24 mouse cellular contexts compared by ENCODE assay signal in genomic region chr11:68445901-68446300, GRCm38 (mm10). TPM values are rescaled to one million over a fixed set of nuclear protein-coding genes. Genes with fewer than 3 reads are reported as not detected.
DNase-seq lines count a peak whose midpoint lies in the region; TF ChIP-seq lines count a peak whose summit lies in the region.
"Had no signal": no experiment of that assay in that cellular context is flagged by ENCODE, and none has a peak within 500 bp of the region (broad histone marks: within the 10 kb centered on the region; RNA-seq: fewer than 3 reads in every experiment).

No protein-coding gene starts in this region.

- TF ChIP-seq CTCF in C2C12 (IDR thresholded peaks at IDR 0.05; ENCODE audit: control insufficient read depth, insufficient read depth, insufficient read length), result no peak

- H3K79me3 ChIP-seq in C2C12 (ENCODE audit: low read depth), result no peaks in the 10 kb centered on the region

- DNase-seq in 3T3-L1 (ENCODE audit: low read depth, low spot score), result peak; percentile 78
- DNase-seq in induced T-regulatory cell, adult 2 months (ENCODE audit: low read depth), result peak; percentile 45
- DNase-seq in urinary bladder, postnatal 25 days (ENCODE audit: low spot score), result no peak
- DNase-seq in gastrocnemius, postnatal 36 days, result no peak
- no peak for DNase-seq in left cerebral cortex, postnatal 4 days
- DNase-seq: adrenal gland, postnatal 36 days; cerebellum, adult 11 months; cerebellum, adult 8-10 months; cerebellum, postnatal 25 days; forebrain, postnatal 0 days; gastrocnemius, adult 2 months; heart, adult 18-20 months; heart, postnatal 10 days; heart, postnatal 4 days; kidney, adult 18-20 months had no signal

- H3ac ChIP-seq in C2C12 (ENCODE audit: control insufficient read depth, insufficient read length, low read depth), result no peak overlapping the region

- no peaks in the 10 kb centered on the region for H3K36me3 ChIP-seq in C2C12 (ENCODE audit: control insufficient read depth, insufficient read depth)
- H3K36me3 ChIP-seq: embryonic facial prominence, embryonic 12.5 days; heart, embryonic 10.5 days; hindbrain, embryonic 12.5 days; intestine, embryonic 15.5 days had no signal

- no peaks in the 10 kb centered on the region for H3K79me2 ChIP-seq in C2C12 (ENCODE audit: control insufficient read depth, insufficient read depth)

- H3K27me3 ChIP-seq in C2C12 (ENCODE audit: control insufficient read depth, insufficient read depth, insufficient read length), result no peaks in the 10 kb centered on the region
- H3K27me3 ChIP-seq: forebrain, embryonic 13.5 days; hindbrain, embryonic 12.5 days; intestine, embryonic 15.5 days; Patski had no signal

- intact Hi-C loops in gastrocnemius, postnatal 36 days (cut with DNase I), result no loop called here
- intact Hi-C loops in left cerebral cortex, postnatal 4 days (cut with DNase I), result no loop called here

- H3K4me3 ChIP-seq in C2C12 (ENCODE audit: insufficient read depth, poor library complexity, severe bottlenecking), result no peak overlapping the region
- H3K4me3 ChIP-seq: embryonic facial prominence, embryonic 12.5 days; forebrain, embryonic 13.5 days; gastrocnemius, adult 2 months; heart, embryonic 10.5 days; hindbrain, embryonic 12.5 days; intestine, embryonic 15.5 days had no signal

TF ChIP-seq in C2C12, 6 proteins besides CTCF, POLR2A, EP300 and RAD21:
- TF ChIP-seq FOSL1 (IDR thresholded peaks at IDR 0.05; ENCODE audit: insufficient read depth, low read length, poor library complexity, severe bottlenecking) (peak; percentile 83), CEBPB (IDR thresholded peaks at IDR 0.05; ENCODE audit: low read depth) (peak; percentile 63), MAX (IDR thresholded peaks at IDR 0.05) (no peak), USF1 (IDR thresholded peaks at IDR 0.05; ENCODE audit: low read depth) (peak; percentile 38), MYOG (IDR thresholded peaks at IDR 0.05; ENCODE audit: control insufficient read depth, extremely low read depth, insufficient read length) (no peak)

RNA-seq across cellular contexts. Expression of gene Pik3r5, which starts 14.0 kb away (rescaled TPM):
- 0.89 TPM for polyA plus RNA-seq in C2C12 (2012; fragmentation: generic; extraction: Trizol)
- under 1 TPM; 0.56 to 0.57 TPM for total RNA-seq in gastrocnemius, postnatal 36 days (2021)
- under 1 TPM; 0.56 to 0.97 TPM for total RNA-seq in left cerebral cortex, postnatal 4 days (2021)

RNA-seq across cellular contexts. Expression of gene Ntn1, which starts 45.3 kb away (rescaled TPM):
- 19.4 TPM for polyA plus RNA-seq in C2C12 (2012; fragmentation: generic; extraction: Trizol)
- total RNA-seq in gastrocnemius, postnatal 36 days (2021), result 1 to 10 TPM; 3.6 to 4.1 TPM
- total RNA-seq in left cerebral cortex, postnatal 4 days (2021), result 10 to 100 TPM; 10.6 to 14.7 TPM
- total RNA-seq: MEL had no signal

RNA-seq across cellular contexts. Expression of gene Pik3r6, which starts 56.9 kb away (rescaled TPM):
- polyA plus RNA-seq in C2C12 (2012; fragmentation: generic; extraction: Trizol), result not detected
- 1 to 10 TPM; 1.4 to 1.9 TPM for total RNA-seq in gastrocnemius, postnatal 36 days (2021)
- total RNA-seq in left cerebral cortex, postnatal 4 days (2021), result 1 to 10 TPM; 1.9 to 2.6 TPM
- polyA plus RNA-seq: activated CD4-positive, CD25-positive, alpha-beta regulatory T cell, adult 4 months had no signal

Comparison
In these comparisons a context has a peak if more than half of its experiments do, and no peak if none do; other contexts are left out.
1. DNase-seq: peak in 3T3-L1 (single experiment) and induced T-regulatory cell, adult 2 months (single experiment); none in urinary bladder, postnatal 25 days (single experiment), gastrocnemius, postnatal 36 days (0 of 2) and left cerebral cortex, postnatal 4 days (single experiment).